Mouse (Mus musculus): Measurements from ENCODE around the gene Ssh2.
A peak's percentile ranks its signal among the peaks of the same experiment; 100 is the strongest.
"Not testable (repeated sequence)": the region's sequence is repeated elsewhere in the genome, so short reads cannot be mapped to it uniquely, and the experiment has no call there.

Gene Ssh2

GRCm38 (mm10) chr11:77231514-77231913, 15.4 kb downstream of the Ssh2 start:
- no peak for DNase-seq

- DNase-seq, result no peak
Observed at GRCm38 (mm10) chr11:77235267-77235666, 19.2 kb downstream of the Ssh2 start.

DNA sequence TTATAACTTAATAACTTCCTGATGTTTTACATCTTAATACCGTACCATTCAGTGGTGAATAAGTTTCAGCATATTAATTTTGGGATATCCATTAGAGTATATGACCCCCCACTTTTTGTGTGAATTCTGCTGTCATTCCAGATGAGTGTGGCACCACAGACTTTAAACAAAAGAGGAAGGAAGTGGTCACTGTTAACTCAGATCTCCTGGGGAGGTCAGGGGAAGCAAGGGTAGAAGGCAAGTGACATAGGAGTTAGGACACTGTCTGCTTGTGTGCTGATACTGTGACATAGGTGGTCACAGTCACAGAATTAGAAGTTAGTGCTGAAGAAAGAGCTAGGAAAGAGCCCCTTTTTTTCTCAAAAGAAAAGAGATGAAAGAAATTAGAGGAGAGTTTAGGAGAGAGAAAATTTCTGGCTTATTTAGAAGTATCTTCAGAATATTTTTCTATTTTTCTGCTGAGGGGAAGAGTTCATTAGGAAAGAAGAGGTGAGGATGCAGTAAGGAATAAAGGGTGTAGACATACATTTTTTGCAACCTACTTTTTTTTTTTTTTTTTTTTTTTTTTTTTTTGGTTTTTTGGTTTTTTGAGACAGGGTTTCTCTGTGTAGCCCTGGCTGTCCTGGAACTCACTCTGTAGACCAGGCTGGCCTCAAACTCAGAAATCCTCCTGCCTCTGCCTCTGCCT, 23.7 kb downstream of the Ssh2 start:
- no peak for DNase-seq

- DNase-seq, result no peak
Observed at GRCm38 (mm10) chr11:77240466-77241246, 24.6 kb downstream of the Ssh2 start.

GRCm38 (mm10) chr11:77242912-77243311, 26.8 kb downstream of the Ssh2 start:
- DNase-seq, result no peak

- no peak for DNase-seq
Observed at GRCm38 (mm10) chr11:77252826-77253225, 36.7 kb downstream of the Ssh2 start.

DNA sequence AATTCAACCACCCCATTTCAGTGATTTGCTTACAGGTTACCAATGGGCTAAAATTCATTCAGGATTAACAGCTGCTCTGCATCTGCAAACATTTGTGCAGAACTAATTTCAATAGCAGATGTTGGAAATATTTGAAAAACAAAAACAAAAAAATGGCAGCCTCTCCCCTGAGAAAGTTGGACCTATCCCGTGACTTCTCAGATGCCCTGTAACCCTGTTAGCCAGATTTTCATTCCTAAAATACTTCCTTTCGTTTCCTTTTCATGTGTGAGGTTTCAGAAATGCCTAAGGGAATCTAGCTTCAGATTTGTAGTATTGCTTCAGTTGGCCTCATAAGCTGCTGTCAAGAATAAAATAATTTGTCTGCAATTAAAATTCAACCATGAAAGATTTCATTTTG, 43.4 kb downstream of the Ssh2 start:
- DNase-seq, result no peak

DNA sequence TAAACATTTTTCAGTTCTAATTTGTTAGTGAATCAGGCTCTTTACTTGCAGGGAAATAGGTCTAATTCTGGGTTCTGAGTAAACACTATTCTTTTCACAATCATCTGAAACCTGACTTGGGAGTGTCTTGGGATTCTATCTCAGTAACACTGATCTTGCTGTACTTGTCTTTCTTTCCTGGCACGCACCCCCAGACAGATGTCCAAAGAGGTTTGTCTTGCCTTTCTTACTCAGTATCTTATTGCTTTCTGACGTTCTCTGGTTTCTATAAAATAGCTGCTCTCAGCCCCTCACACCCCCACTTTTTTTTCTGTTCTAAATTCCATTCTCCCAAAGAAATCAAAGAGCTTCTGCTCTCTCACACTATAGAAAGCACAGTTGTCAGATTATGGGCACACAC, 51.3 kb downstream of the Ssh2 start:
- no peak for DNase-seq

- DNase-seq, result no peak
Observed at GRCm38 (mm10) chr11:77276000-77276399, 59.9 kb downstream of the Ssh2 start.

GRCm38 (mm10) chr11:77278538-77278937, 62.5 kb downstream of the Ssh2 start:
- not testable (repeated sequence) for DNase-seq

- DNase-seq, result no peak
Observed at GRCm38 (mm10) chr11:77280219-77280618, 64.1 kb downstream of the Ssh2 start.

- no peak for DNase-seq
Observed at GRCm38 (mm10) chr11:77291447-77291846, 75.4 kb downstream of the Ssh2 start.

- not testable (repeated sequence) for DNase-seq
Observed at GRCm38 (mm10) chr11:77293673-77294072, 77.6 kb downstream of the Ssh2 start.

DNA sequence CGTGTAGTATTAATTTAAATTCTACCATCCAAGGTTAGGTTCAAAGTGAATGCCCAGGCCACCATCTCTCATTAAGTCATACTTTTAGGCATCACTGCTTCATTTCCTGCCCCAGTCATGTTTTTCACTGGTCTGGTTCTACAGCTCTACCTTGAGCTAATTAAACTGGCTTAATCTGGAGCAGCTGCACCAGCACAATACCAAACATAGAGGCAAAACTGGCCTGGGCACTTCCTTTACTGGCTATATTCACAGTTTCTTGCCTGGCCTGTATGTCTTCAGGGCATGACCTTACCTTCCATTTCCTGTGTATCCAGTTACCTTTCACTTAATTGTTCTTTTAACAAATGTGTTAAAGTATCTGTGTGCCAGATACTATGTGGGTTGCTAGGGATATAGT, 81.2 kb downstream of the Ssh2 start:
- peak; percentile 27 for DNase-seq

- no peak for DNase-seq
Observed at GRCm38 (mm10) chr11:77307205-77307604, 91.1 kb downstream of the Ssh2 start.

DNA sequence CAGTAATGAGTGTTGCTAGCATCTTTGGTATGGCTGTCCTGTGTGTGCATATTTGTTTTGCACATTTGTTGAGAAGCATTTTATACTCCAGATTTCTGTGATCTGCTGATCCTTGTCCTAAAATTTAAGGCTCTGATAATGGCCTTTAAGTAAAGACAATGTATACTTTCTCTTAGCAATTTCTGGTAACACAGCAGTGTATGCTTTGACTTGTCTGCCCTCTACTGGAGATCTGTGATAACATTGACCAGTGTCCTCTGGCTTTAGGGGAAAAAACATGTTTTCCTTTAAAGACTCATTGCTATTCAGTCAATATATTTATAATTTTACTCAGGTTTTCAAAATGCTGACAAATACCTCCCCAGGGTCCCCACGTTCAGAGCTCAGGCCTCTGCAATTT, 92.4 kb downstream of the Ssh2 start:
- no peak for DNase-seq

DNA sequence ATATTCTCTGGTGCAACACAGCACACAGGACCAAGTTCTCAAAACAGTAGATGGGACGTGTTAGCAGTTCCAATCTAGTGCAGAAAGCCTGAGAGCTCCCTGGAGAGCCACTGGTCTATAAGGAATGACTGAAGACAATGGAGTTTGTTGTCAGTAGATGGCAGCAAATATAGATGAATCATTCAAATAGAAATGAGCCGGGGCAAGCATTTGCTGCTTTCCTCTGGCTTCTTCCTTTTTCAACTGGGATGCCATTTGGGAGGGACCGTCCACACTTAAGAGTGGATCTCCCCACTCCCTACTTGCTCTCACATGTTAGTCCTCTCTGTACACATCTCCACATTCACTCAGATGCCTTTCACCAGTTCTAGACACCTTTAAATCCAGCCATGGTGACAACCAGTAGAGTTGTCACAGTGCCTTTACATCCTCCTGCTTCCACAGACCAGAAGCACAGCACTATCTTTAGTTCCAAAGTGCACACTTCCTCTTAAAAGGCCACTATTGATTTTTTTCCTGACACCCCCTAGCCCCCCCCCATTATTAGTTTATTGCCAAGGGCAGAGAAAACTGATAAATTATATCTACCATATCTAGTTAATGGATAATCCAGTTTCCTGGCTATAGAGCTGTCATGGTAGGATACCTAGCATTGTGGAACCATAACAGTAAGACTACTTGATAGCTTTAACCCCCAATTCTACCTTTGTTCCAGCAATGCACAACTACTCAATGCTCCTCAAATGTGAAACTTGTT, 101.8 kb downstream of the Ssh2 start:
- DNase-seq, result no peak

GRCm38 (mm10) chr11:77318478-77319118, 102.5 kb downstream of the Ssh2 start:
- no peak for DNase-seq

- DNase-seq, result no peak
Observed at GRCm38 (mm10) chr11:77321214-77321613, 105.1 kb downstream of the Ssh2 start.

DNA sequence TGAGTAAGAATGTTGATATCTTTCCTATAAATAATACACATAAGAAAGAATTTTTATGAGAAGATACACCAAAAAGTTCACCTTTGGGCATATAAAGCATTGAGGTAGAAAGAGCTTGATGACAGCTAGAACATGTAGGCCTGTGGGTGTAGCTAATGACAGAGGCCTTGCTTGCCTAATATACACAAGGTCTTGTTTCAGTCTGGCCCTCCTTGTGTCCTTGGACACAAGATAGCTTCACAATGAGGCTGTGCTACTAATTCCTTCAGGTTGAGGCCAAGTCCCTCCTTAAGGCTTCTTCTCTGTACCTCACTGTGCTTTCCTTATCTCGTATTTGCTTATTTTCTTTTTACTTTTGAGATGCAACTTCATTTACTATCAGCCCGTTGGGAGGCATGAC, 114.4 kb downstream of the Ssh2 start:
- DNase-seq, result no peak

DNA sequence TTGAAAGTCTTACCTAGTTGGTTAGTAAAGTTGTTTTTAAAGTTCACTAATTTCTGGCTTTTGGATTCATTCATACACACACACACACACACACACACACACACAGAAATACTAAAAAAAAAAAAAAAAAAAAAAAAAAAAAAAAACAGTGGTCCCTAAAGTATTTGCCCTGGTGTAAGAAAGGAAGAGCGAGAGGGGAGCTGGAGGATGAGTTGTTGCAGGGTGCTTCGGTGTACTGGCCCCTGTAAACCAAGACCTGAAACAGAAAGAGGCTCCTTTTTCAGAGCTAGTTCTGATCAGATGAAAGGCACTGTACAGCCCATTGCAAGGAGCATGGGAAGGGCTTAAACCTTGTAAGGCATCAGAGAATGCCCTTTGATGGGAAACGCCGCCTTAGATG, 131.2 kb downstream of the Ssh2 start:
- no peak for DNase-seq

DNA sequence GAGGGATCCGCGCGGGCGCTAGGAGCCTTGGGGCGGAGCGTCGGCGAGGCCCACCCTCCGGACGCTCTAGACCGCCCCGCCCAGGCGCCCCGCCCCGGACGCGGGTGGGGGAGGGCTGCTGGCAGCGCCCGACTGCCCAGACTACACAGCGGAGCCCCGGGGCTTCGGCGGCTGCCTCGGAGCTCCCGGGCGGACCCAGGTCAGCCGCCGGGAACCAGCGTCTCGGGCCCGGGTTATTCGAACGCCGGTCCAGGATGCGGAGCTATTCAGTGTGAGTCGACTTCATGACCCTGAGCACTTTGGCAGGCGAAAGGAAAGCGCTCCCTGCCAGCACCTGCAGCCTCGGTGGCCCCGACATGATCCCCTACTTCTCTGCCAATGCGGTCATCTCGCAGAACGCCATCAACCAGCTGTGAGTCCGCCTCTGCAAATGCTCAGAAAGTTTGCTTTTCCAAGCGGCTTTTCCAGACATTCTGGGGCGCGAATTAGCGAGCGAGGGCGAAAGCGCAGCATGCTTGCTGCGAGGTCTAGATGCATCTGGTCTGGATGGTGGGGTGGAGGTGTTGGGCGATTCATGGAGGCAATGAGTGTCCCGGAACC, 132.2 kb downstream of the Ssh2 start:
- peak; percentile 84 for DNase-seq

GRCm38 (mm10) chr11:77348985-77349384, 132.9 kb downstream of the Ssh2 start:
- DNase-seq, result no peak
